Mouse (Mus musculus): ENCODE measurements around the gene Unc13a.
"Not testable (repeated sequence)": the region's sequence is repeated elsewhere in the genome, so short reads cannot be mapped to it uniquely, and the experiment has no call there.

Gene Unc13a

DNA sequence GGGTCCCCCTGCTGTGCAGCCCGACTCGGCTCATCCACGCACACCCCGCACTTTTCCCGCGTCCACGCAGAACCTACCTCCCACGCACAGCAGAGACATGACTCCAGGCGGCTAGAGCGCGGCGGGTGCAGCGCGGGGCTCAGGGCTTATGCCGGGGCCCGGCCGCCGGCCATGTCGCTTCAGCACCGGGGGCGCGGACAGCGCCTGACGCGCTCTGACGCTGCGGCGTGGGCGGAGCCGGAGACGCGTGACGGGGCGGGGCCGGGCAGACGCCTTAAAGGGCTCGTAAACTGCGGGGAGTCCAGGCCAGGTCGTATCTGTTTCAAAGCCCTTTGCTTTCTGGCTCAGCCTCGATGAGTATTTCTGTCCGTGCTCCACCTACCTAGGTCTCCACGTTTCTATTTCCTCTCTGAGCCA, at the start of gene Unc13a:
Gene Unc13a, minus strand, starts transcription at position 209 of the 417 bp plus-strand sequence.
- peak; percentile 91 to 96 for DNase-seq (ENCODE audit: inconsistent age in 2 of 2, low spot score in 1 of 2)

DNA sequence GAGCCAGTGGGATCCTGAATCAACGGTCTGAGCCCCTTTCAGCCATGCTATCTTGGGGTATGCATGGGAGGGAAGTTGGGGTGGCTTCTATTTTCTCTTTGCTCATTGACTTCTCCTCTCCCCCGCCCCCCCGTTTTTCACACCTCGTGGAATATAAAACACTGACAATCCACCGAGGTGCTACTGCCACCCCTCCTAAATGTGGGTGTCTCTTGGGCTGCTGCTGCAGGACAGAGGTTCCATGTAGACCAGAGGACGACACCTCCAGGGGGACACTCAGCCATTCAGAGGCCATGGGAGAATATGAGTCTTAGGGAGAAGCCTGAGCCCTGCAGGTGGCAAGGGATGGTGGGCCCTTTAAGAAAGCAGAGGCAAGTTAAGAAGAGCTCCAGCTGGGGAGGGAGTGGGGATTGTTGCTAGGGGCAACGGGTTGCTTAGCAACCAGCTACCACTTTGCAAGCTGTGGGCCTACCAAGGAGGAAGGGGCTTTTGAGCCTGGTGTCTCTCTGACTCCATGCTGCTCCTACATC, 48.4 kb upstream of the Unc13a start:
- DNase-seq (ENCODE audit: inconsistent age in 2 of 2, low spot score in 1 of 2): no peak

DNA sequence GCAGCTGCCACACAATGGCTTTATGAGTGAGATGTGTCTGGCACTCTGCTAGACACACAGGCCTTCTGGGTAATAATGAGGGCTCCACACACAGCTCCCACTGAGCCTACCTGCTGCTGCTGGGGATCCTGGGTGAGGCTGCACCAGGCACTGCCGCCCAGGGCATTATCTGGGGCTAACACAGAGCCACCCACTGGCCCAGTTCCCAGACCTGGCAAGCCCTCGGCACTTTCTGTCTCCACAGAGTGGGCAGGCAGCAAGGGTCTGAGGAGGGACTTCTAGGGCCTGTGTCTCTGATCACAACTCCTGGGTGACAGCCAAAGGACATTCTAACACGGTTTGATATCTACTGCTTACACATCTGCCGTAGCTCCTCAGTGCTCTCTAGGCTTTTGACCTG, 47.7 kb upstream of the Unc13a start:
- no peak for DNase-seq (ENCODE audit: inconsistent age in 2 of 2, low spot score in 1 of 2)

DNA sequence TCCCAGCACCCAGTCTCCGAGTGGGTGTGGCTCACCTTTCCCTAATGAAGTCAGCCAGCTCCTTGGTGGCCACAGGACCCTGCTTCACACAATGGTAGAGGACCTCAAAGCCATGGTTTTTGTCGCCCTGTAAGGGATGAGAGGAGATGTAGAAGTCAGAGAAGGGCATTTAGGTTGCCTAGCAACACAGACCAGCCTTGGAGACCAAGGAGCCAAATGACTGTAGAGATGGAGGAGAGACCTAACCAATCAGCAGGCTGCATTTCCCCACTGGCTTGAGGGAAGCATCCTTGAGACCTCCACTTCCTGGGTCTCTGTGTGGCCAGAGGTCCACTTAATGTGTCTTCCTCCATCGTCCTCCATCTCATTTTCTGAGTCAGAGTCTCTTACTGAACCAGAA, 46.7 kb upstream of the Unc13a start:
- no peak for DNase-seq (ENCODE audit: inconsistent age in 2 of 2, low spot score in 1 of 2)

DNA sequence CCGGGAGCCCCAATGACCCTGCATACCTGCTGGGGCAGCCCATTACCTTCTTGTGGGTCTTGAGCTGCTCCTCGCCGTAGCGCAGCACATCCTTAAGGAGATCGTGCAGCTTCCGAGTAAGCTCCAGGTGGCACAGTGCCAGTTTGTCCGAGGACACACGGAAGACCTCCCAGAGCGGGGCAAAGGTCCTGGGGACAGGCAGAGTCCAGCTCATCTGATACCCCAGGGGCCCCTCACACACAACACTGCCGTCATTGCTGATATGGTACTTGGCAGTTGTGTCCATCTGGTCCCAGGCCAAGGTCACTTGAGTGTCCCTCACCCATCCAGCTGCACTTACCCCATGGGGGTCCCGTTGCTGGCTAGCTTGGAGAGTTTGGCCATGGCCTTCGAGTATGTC, 45.5 kb upstream of the Unc13a start:
- DNase-seq (ENCODE audit: inconsistent age in 2 of 2, low spot score in 1 of 2): no peak

DNA sequence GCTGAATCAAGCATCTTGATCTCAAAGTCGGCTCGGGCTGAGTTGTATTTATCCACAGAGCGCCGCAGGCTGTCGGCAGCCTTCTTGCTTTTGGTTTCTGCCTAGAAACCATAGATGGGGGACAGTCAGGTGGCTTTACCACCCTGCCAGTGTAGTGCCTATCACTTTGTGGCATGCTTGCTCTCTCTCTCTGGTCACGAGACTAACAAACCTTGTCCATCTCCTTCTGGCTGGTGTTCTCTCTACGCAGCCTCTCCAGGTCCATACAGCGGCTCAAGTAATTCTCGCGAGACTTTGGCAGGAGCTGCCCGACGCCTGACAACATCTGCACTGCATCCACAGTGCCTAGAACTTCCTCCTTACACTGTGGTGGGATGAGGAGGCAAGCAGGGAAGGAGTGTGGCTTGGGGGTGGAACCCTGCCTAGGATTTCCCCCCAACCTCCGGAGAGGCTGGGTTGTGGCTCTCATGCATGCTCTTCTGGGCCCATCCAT, 45.0 kb upstream of the Unc13a start:
- no peak for DNase-seq (ENCODE audit: inconsistent age in 2 of 2, low spot score in 1 of 2)

DNA sequence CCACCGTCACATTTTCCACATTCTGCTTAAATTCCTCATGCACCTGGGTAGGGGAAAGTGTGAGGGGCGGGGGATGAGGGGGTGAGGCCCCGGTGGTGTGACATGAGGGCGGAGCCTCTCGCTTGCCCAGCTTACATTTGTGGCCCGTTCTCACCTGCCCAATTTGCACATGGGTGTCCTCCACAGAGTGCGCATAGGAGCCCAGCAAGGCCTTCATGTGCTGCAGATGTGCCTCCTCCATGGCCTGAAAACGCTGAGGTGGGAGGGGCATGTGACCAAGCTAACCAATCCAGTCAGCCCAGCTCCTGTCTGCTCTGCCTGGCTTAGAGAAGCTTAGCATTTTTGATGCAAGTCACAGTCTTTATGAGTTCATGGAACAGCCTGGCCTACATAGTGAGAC, 44.0 kb upstream of the Unc13a start:
- no peak for DNase-seq (ENCODE audit: inconsistent age in 2 of 2, low spot score in 1 of 2)

DNA sequence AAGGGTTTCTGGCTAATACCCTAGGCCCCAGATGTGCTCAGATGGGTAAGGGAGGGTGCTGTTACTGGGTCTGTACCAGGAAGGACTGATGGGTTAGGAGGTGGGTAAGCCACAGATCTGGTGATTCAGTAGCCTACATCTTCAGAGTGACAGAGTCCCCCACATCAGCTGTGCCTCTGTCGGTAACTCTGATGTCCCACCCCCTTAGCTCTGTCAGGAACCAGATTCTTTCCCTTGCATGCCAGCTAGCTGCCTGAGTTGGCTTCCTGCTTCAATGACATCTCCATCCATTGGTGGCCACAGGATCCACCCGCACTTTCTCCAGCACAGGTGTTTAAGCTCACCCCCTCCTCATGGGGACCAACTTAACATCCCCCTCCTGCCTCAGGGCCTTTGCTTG, 40.0 kb upstream of the Unc13a start:
- no peak for DNase-seq (ENCODE audit: inconsistent age in 2 of 2, low spot score in 1 of 2)

DNA sequence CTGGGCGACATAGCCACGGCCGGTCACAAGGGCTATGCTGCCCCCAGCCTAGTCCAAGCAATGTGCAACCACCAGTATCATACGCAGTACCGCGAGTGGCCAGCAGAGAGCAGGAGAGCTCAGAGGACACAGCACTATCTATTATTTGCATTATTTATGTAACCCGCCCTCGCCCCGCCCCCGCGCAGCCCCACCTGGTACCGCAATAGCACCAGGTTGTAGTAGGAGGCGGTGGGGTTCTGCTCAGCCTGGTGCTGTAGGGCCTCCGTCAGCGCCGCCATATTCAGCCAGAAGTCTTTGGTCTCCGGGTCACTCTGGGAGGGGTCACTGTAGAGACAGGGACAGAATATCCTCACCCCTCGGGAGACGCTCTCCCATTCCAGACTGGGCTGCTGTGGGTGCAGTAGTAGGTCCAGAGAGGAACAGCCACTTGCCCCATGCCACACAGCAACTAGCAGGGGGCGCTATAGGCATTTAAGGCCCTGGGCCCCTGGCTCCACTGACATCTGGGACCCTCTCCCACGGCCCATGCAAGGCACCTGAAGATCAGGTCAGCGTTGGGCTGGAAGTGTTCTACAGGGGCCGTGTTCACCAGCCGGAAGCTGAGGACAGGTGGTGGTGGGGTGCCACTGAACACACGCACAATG, 38.4 kb upstream of the Unc13a start:
- peak; percentile 75 to 90 for DNase-seq (ENCODE audit: inconsistent age in 2 of 2, low spot score in 1 of 2)

DNA sequence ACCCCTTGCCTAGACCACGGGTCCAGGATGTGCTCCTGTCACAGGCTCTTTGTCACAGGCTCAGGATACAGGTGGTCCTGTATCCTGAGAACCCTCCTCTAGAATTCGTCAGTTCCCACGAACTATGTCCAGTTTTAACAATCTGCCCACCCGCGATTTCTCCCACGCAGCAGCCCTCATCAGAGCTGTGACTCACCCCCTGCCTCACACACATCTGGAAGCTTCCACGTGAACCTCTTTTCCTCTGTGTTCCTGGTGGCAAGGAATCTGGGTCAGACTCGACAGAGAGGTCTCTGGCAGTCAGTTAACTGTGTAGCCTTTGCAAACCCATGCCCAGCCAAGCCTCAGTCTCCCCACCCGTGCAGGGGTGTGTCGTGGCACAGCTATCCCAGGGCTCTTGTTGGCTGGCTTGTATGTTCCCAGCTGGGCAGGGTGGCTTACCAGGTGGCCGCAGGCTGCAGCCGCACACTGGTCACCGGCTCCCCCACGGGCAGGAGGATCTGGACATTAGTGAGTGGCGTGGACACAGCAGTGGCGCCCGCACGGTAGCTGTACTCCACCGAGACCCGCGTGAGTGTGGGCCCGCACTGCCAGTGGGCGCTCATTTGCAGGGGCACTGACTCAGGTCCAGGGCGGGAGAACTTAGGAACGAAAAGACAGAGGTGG, 37.7 kb upstream of the Unc13a start:
- DNase-seq (ENCODE audit: inconsistent age in 2 of 2, low spot score in 1 of 2): no peak

DNA sequence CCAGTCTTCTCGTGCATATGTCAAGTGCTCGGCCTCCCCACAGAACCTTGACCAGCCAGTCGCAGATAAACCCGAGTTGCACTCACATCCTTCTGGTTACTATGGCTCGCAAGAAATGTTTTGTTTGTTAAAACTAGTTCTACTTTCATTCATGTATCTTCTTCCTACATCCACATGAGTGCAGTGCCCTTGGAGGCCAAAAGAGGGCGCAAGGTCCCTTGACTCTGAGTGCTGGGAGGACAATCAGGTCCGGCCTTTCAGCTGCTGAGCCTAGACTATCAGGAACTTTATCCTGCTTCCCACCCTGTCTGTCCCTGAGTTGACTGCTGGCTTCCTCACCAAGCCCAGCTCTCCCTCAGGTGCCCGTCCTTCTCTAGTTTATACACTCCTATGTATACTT, 36.3 kb upstream of the Unc13a start:
- DNase-seq (ENCODE audit: inconsistent age in 2 of 2, low spot score in 1 of 2): peak; percentile 60 to 83

DNA sequence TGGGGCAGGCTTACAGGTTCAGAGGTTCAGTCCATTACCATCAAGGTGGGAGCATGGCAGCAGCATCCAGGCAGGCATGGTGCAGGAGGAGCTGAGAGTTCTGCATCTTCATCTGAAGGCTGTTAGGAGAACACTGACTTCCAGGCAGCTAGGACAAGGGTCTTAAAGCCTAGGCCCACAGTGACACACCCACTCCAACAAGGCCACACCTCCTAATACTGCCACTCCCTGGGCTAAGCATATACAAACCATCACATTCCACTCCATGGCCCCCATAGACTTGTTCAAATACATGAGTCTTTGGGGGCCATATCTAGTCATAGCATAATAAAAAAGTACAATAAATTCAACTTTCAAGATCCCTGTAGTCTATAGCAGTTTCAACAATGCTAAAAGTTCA, 31.8 kb upstream of the Unc13a start:
- not testable (repeated sequence) for DNase-seq (ENCODE audit: inconsistent age in 2 of 2, low spot score in 1 of 2)

DNA sequence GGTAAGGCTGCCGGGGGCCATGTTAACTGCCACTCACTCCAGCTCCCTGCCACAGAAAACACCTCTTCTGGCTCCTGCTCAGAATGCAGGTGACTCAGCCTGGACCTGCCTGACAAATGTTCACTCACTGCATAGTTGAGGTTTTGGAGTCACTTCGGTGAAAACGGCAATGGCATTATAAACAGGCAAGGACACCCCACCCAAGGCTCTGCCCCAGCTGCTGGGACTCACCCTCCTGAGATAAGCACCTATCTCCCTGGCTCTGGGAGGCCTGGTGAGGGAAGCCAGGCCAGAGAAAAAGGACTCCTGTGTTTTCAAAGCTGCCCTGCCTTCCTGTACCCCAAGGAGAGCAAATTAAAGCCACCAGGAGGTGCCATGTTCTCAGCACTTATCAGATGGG, 31.4 kb upstream of the Unc13a start:
- no peak for DNase-seq (ENCODE audit: inconsistent age in 2 of 2, low spot score in 1 of 2)

DNA sequence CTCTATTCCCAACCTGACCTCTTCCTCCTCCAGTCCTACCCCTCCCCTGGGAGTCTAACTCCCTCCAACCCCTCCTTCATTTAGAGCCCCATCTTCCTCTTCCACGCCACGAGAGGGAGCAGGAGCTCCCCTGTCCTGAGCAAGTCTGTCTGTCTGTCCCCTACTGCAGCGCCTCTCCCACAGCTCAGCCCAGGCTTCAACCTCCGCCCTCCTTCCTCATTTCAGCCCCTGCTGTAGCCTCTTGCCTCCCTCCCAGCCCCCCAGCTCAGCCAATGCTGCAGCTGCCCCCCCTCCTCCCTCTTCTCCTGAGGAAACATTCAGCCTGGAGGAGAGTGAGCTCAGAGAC, 30.5 kb upstream of the Unc13a start:
- no peak for DNase-seq (ENCODE audit: inconsistent age in 2 of 2, low spot score in 1 of 2)

DNA sequence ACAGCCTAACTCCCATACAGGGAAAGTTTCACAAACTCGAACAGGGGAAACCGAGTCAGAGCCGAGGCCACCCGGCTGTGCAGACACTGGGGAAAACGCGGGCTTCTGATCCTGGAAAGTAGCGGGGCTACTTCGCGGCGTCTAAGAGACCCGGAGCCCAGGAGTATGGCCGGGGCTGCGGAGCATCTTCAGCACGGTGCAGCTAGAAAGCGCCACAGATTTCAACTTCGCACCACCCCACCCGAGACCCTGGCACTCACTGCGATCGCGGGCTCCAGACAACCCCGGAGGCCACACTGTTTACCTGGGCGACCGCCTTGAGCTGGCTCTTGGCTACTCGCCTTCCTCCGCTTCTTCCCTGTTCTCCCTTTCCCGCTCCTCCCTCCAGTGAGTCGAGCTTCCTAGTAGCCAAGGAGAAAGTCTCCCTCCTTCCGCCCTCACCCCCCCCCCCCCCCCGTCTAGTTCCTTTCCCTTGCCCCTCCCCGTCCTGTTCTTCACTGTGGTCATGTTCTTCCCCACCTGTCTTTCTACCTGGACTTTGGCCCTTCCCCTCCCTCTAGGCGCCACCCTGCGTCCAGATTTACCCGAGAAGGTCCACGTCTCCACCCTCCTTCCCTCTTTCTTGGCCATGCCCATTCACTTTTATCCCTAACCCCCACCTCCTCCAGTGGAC, 30.0 kb upstream of the Unc13a start, which contains the start of gene B3gnt3:
Gene B3gnt3, minus strand, starts transcription at position 376 of the 673 bp plus-strand sequence.
- no peak for DNase-seq (ENCODE audit: inconsistent age in 2 of 2, low spot score in 1 of 2)

DNA sequence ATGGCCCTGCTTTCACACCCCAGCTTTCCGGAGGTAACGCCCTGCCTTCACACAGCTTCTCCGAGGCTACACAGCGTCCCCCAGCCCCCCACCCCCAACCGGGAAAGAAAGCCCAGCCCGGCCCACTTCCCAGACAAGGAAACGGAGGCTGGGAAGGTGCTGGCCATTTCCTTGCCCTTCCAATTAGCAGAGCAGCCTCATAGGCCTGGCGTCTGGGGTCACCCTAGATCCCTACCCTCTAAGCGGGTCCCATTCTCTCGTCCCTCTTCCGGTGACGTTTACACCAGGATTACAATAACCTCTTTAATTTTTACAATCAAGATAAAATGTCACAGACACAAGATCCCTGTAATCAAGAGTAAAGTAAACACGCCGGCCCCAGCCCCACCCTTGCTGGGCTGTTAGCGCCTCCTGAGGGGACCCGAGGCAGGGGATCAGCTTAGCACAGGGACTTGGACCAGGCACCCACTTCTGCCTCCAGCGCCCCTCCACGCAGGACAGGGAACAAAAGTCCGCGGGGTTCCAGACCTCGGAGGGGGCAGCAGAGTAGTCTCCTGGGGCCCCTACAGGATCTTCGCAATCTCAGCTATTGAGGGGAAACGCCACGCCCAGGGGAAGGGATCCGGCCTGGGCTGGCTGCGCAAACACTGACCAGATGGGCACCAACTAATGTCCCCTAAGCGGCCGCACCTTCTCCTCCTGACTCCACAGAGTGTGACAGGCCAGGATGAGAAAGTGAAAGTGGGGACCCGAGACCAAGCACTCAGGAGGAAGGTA, 29.1 kb upstream of the Unc13a start:
- peak in 1 of 2 experiments; percentile 67 for DNase-seq (ENCODE audit: inconsistent age in 2 of 2, low spot score in 1 of 2)

DNA sequence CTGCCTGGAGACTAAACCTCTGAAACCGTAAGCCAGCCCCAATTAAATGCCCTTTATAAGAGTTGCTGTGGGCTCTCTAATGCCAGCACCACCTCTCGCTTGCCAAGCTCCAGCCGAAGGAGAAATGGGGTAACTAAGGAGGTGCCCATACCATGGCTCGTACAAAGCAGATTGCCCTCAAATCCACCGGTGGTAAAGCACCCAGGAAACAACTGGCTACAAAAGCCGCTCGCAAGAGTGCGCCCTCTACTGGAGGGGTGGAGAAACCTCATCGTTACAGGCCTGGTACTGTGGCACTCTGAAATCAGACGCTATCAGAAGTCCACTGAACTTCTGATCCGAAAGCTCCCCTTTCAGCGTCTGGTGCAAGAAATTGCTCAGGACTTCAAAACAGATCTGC, 23.9 kb upstream of the Unc13a start:
- DNase-seq (ENCODE audit: inconsistent age in 2 of 2, low spot score in 1 of 2): not testable (repeated sequence)

DNA sequence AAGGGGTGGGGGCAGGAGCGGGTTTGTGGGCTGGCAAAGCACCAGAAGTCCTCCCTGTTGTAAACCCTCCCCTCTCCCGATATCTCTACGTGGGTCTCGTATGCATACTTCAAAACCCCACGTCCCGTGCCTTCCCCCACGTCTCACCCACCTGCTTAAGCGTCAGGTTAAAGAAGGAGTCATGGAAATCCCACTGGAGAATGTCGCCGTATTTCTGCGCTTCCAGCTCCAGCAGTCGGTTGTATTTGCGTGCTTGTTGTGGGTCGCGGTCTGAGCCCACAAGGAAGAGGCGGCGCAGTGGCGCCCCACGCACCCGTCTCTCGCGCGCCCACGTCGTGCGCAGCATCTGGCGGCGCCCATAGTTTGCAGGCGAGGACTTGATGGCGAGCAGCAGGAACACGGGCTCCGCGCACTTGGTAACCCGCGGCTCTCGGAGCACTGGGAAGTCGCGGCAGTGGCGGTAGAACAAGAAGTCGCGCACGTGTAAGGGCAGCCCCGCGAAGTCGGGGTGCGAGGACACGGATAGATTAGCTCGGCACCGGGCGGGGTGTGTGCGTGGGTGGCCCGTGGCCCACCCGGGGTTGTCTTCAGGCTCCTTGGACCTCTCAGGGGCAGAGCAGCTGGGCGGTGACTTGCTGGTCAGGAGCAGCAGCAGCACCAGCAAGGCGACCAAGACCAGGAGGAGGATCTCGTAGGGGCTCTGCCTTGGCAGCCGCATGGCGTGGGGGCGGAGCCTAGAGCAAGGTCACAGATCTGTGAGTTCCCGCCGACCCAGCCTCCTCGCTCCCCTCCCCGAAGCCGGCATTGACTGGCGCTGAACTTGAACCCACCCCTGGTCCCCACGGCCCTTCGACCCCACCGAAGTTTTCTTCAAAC, 21.8 kb upstream of the Unc13a start:
- no peak for DNase-seq (ENCODE audit: inconsistent age in 2 of 2, low spot score in 1 of 2)

DNA sequence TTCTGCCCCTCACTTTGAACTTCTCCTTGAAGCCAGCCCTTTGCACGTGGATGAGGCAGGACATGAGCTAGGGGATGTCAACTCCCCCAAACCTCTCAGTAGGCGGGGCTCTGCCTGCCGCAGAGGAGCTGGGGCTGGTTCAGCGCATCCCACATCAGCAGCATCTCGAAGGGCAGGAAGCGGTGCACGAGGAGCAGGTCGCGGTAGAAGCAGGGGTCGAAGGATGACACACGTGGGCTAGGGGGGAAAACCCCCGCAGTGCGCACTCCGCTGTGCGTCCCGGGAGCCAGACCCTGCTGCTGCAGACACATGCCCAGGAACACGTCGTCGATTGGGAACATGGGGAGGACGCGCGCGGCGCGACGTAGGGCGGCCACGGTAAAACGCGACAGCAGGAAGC, 21.0 kb upstream of the Unc13a start:
- no peak for DNase-seq (ENCODE audit: inconsistent age in 2 of 2, low spot score in 1 of 2)

DNA sequence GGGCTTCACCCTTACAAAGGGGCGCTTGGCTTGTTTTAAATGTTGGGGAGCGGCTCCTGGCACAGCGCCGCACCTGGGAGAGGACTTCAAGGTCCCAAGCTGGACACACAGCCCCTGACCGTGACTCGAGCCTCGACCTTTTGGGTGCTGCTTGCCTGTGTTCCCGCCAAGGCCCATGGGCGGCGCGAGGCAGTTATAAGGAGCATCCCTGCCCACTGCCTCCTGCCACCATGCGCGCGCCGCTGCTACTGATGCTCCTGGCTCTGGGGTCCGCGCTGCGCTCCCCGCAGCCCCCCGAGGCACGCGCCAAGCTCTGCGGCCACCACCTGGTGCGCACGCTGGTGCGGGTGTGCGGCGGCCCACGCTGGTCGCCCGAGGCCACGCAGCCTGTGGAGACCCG, 17.5 kb upstream of the Unc13a start, which contains the start of gene Insl3:
Gene Insl3, plus strand, starts transcription at position 187 of the 400 bp plus-strand sequence.
- DNase-seq (ENCODE audit: inconsistent age in 2 of 2, low spot score in 1 of 2): no peak

Measured in adrenal gland, adult (tissue).